Mouse (Mus musculus) CD4-positive, CD25-positive, alpha-beta regulatory T cell, adult 2 months (primary cell): ENCODE results near the gene Ackr2.

Experiments
- DNase-seq: peaks from one replicate; pipeline ENCODE4 v3.0.0-alpha.2; 2012; ENCODE audit warnings: low read depth, low spot score

The Ackr2 gene

DNA sequence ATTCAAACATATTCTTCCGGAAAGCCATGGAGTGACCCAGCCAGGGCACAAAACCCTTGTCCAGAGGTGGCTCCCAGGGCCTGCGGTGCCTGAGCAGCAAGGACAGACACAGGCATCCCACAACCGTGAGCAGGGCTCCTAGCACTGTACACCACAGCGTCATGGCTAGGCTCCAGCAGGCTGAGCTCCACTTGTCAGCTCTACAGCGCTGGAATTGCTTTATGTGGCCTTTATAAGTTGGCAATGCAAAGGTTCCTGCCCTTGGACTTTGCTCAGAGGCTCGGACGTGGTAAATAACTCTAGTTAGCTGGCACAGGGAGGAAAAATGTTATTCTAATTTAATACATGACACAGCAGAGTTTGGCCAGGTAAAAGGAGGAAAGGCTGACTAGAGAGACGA is 17.9 kb downstream of the Ackr2 start, which contains the start of gene Cyp8b1:
TSS of gene Cyp8b1 (minus strand) at position 204 of the 400 bp plus-strand sequence.
- DNase-seq, result no peak

GRCm38 (mm10) chr9:121919027-121919501 is 20.9 kb downstream of the Ackr2 start:
- DNase-seq, result no peak

GRCm38 (mm10) chr9:121923443-121923842 is 25.3 kb downstream of the Ackr2 start:
- no peak for DNase-seq

- DNase-seq, result no peak
Measured at GRCm38 (mm10) chr9:121923906-121924305, 25.8 kb downstream of the Ackr2 start.

- peak; percentile 21 for DNase-seq
Measured at GRCm38 (mm10) chr9:121924901-121925560, 26.9 kb downstream of the Ackr2 start.

GRCm38 (mm10) chr9:121925959-121926358 is 27.8 kb downstream of the Ackr2 start:
- DNase-seq, result no peak

DNA sequence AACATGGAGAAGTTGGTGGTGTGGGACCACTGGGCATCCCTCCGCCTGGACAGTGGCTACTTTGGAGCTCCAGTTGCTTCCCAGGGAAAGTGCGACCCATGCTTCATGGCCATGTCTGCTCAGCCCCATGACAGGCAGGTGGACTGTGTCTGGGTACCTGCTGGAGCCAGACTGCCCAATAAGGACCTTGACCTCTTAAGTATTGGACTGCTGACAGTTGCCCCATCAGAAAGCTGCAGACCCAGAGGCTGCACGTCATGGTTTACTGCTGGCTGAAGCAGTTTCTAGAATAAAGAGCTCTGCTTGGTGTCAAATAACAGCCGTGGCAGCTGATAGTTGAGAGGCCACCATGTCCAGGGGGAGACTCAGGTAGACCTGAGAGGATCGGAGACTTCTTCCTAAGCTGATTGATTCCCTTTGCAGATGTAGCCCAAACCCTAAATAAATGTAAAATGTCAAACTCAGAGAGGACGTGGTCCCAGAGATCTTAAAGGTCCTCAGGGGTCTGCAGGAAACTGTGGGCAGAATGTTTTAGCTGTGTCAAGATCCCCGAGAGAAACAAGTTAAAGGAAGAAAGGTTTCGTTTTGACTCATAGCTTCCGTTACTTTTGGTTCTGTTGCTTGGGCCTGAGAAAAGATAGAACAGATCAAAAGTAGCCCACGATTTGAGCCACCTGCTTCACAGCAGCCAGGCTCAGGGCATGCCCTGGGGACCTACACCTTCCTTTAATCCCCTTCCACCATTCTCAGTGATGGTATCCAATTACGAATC is 28.7 kb downstream of the Ackr2 start:
- peak; percentile 68 for DNase-seq

GRCm38 (mm10) chr9:121927721-121928120 is 29.6 kb downstream of the Ackr2 start:
- DNase-seq, result no peak

- DNase-seq, result peak; percentile 79
Measured at GRCm38 (mm10) chr9:121928498-121928897, 30.3 kb downstream of the Ackr2 start.

DNA sequence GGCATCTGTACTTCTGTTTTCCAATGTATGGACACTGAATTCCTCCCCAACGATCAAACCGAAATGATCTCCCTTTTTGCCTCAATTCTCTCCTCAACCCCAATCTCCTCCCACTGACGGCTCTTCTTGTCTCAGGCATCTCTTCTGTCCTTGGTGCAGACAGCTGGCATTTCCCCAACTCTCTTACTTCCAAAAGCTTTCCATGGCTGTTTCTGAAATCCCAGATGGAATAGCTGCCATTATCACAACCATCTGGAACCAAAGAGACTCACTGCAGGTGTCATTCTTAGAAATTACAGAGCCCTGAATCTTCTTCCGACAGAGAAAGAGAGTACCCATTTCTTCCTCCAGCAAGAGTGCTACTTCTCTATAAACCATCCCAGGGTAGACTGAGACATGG is 36.7 kb downstream of the Ackr2 start:
- DNase-seq, result no peak

- DNase-seq, result no peak
Measured at GRCm38 (mm10) chr9:121936952-121937351, 38.8 kb downstream of the Ackr2 start.

- DNase-seq, result peak; percentile 41
Measured at GRCm38 (mm10) chr9:121937451-121937864, 39.3 kb downstream of the Ackr2 start.

GRCm38 (mm10) chr9:121937944-121938355 is 39.8 kb downstream of the Ackr2 start:
- DNase-seq, result peak; percentile 15

DNA sequence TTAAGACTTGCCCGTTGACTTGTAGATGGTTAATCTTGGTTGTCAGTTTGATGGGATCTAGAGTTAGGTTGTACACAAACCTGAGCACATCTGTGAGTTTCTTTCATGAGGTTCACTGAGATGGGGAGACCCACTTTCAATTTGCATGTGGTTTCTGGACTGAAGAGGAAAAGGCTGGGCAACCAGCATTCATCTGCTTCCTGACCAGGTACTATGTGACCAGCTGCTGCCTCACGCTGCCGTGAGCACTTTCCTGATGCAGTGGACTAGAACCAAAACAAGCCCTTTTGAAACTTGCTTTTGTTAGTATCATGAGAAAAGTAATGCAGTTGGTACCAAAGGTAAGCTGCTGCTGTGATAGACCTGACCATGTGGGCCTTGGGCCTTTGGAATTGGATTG is 44.9 kb downstream of the Ackr2 start:
- no peak for DNase-seq

- no peak for DNase-seq
Measured at GRCm38 (mm10) chr9:121943628-121944027, 45.5 kb downstream of the Ackr2 start.

DNA sequence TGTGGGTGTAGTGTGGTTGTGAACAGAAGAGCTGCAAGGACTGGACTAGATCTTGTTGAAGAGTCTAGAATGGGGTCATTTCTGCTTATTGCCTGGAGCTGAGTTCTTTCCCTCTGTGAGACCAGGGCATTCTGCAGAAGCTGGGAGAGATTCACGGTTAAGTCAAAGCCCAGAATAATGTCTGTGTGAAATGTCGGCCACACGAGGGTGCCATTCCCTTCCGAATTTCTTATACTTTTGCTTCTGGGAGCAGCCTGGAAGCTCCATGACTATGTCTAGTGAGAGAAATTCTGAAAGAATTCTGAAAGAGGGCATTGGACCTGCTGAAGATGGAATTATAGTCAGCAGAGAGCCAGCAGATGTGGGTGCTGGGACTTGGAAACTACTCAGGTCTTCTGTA is 49.6 kb downstream of the Ackr2 start:
- no peak for DNase-seq

GRCm38 (mm10) chr9:121948431-121948830 is 50.3 kb downstream of the Ackr2 start:
- DNase-seq, result no peak

DNA sequence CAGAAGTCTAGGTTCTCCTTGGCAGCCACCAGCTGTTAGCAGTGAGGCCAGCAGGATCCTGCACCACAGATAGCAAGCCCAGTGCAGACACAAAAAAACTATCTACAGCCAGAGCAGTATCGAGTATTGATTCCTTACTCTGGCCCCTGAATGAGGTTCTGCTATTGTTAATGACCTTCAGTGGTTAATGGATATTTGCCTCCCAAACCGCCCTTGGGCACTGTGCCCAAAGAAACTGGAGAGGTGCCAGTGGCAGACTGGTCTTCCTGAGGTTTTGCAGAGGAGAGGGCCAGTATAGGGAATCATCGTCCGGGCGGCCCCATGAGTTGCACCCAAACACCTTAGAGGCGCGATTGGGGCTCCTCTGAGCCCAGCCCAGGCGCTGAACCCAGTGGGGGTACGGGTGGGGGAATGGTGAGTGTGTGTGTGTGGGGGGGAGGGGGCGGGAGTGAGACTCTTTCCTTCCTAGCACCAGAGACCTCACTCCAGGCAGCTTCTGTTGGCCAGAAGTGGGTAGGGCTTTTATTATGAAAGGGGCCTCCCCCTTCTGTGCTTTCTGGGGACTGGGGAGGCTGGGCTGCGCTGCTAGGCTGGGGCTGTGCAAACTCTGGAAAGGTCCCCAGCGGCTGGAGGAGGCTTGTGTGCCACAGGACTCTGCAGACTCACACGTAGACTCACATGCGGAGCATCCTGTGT is 52.4 kb downstream of the Ackr2 start, which contains the start of gene Fam198a:
TSS of gene Fam198a (plus strand) at position 571 of the 696 bp plus-strand sequence.
- DNase-seq, result no peak

DNA sequence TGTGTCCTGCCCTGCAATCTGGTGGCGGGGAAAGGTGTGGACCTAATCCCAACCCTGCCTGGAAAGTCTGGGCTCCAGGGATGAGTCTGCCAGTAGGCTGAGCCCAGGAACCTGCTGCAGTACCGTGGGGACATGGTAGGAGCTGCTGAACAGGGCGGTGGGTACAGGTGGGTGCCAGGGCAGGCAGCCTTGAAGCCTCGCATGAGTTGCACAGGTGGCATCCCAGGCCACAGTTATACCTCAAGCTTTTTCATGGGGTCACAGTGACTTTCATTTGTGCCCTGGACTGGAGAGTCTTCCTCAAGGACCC is 52.9 kb downstream of the Ackr2 start:
- DNase-seq, result no peak

GRCm38 (mm10) chr9:121952596-121952995 is 54.4 kb downstream of the Ackr2 start:
- no peak for DNase-seq

GRCm38 (mm10) chr9:121959966-121960635 is 61.9 kb downstream of the Ackr2 start:
- DNase-seq, result no peak
